Mouse (Mus musculus) hindbrain, embryonic 10.5 days (tissue): ENCODE measurements around the gene Igflr1. TPM values are rescaled to one million over a fixed set of nuclear protein-coding genes. Genes with fewer than 3 reads are reported as not detected.

ENCODE experiments used
- DNase-seq: peaks from one replicate; pipeline ENCODE4 v3.0.0-alpha.2; 2017; ENCODE audit warnings: low spot score
- H3K27ac ChIP-seq: fragments of 300-500 bp; sonication (generic); 2 replicates; pipeline ENCODE4 v1.5.1; 2016; ENCODE audit warnings: mild to moderate bottlenecking, moderate library complexity
- H3K27me3 ChIP-seq: fragments of 300-500 bp; sonication (generic); 2 replicates; pipeline ENCODE4 v1.6.1; 2016; ENCODE audit warnings: mild to moderate bottlenecking; ENCODE audit not compliant: poor library complexity, insufficient read depth, severe bottlenecking
- H3K36me3 ChIP-seq: fragments of 300-500 bp; sonication (generic); 2 replicates; pipeline ENCODE4 v1.6.1; 2016; ENCODE audit warnings: mild to moderate bottlenecking, moderate library complexity
- H3K4me1 ChIP-seq: fragments of 300-500 bp; sonication (generic); replicated peaks from 2 replicates; pipeline ENCODE4 v1.6.1; 2016; ENCODE audit warnings: mild to moderate bottlenecking
- H3K4me3 ChIP-seq: fragments of 300-500 bp; sonication (generic); 2 replicates; pipeline ENCODE4 v1.5.1; 2016; ENCODE audit warnings: mild to moderate bottlenecking, moderate library complexity
- H3K9me3 ChIP-seq: fragments of 300-500 bp; sonication (generic); 2 replicates; pipeline ENCODE4 v1.6.1; 2016; ENCODE audit warnings: mild to moderate bottlenecking, moderate library complexity
- WGBS: fragments of 180-500 bp; shearing (Covaris S2); methylation state at CpG from one replicate; pipeline ENCODE4 v1.1.7; 2016; 5-methylcytosine and 5-hydroxymethylcytosine counted together
- polyA plus RNA-seq: library from polyadenylated mRNA; unstranded; fragments of >200 nt; fragmentation: Nextera tagmentation; extraction: Ambion mirVana; gene quantifications from 2 replicates; pipeline ENCODE4 v1.2.1, GENCODE M21; 2016

The Igflr1 gene
- polyA plus RNA-seq, 1 experiment from 2014 or later, result 6.7 TPM

GRCm38 (mm10) chr7:30613529-30614112, 48.4 kb downstream of the Igflr1 start:
- no peaks in the 10 kb centered on the region for H3K27me3 ChIP-seq

GRCm38 (mm10) chr7:30614454-30614853, 49.2 kb downstream of the Igflr1 start:
- no peaks in the 10 kb centered on the region for H3K4me1 ChIP-seq
- H3K4me3 ChIP-seq, result no peak overlapping the region
- no peaks in the 10 kb centered on the region for H3K9me3 ChIP-seq
- no peaks in the 10 kb centered on the region for H3K27me3 ChIP-seq
- H3K36me3 ChIP-seq, result peaks cover 46% of the 10 kb centered on the region
- 81% methylated on average over 2 of the region's 2 CpGs for WGBS
- DNase-seq, result no peak
- H3K27ac ChIP-seq, result no peak overlapping the region

More at GRCm38 (mm10) chr7:30613529-30614112, 48.4 kb downstream of the Igflr1 start:
- peak; percentile 62 for DNase-seq
- no peak overlapping the region for H3K4me3 ChIP-seq
- no peak overlapping the region for H3K27ac ChIP-seq
- H3K36me3 ChIP-seq, result peaks cover 38% of the 10 kb centered on the region
- WGBS, result 28% methylated on average over 14 of the region's 14 CpGs
- 0 out of 2 replicates have a peak, but pooled peaks cover 1% of the 10 kb centered on the region for H3K4me1 ChIP-seq
- H3K9me3 ChIP-seq, result no peaks in the 10 kb centered on the region

GRCm38 (mm10) chr7:30615049-30615760, 50.0 kb downstream of the Igflr1 start:
- H3K4me1 ChIP-seq, result no peaks in the 10 kb centered on the region
- no peak overlapping the region for H3K4me3 ChIP-seq
- H3K36me3 ChIP-seq, result peaks cover 53% of the 10 kb centered on the region
- H3K27ac ChIP-seq, result no peak overlapping the region
- no peaks in the 10 kb centered on the region for H3K9me3 ChIP-seq
- no peaks in the 10 kb centered on the region for H3K27me3 ChIP-seq
- whole genome bisulfite sequencing, result 59% methylated on average over 5 of the region's 5 CpGs
- no peak for DNase-seq

Other genes starting within 250 kb of the Igflr1 start
- gene E130208F15Rik, start 243.7 kb upstream of the Igflr1 start, polyA plus RNA-seq, result 1.6 and 3.7 TPM in 2 replicates
- gene Sdhaf1, start 241.5 kb upstream of the Igflr1 start, polyA plus RNA-seq, result 19.6 and 23.1 TPM in 2 replicates
- 5.5 and 7.8 TPM in 2 replicates for gene Lrfn3, start 202.7 kb upstream of the Igflr1 start, polyA plus RNA-seq
- 16.9 and 27.9 TPM in 2 replicates for gene Tyrobp, start 151.7 kb upstream of the Igflr1 start, polyA plus RNA-seq
- gene Hcst, start 145.6 kb upstream of the Igflr1 start, polyA plus RNA-seq, result 0.55 and 0.57 TPM in 2 replicates
- gene Nfkbid, start 143.7 kb upstream of the Igflr1 start, polyA plus RNA-seq, result 1.5 and 1.7 TPM in 2 replicates
- gene Aplp1, start 119.9 kb upstream of the Igflr1 start, polyA plus RNA-seq, result 69.7 and 184 TPM in 2 replicates
- gene Kirrel2, start 107.7 kb upstream of the Igflr1 start, polyA plus RNA-seq, result 11.8 and 35.0 TPM in 2 replicates
- 1.7 and 4.2 TPM in 2 replicates for gene Nphs1, start 107.1 kb upstream of the Igflr1 start, polyA plus RNA-seq
- gene Prodh2, start 71.8 kb upstream of the Igflr1 start, polyA plus RNA-seq, result 0.40 TPM in 1 of 2 replicates, not detected in the other
- 40.1 and 79.4 TPM in 2 replicates for gene Arhgap33, start 30.4 kb upstream of the Igflr1 start, polyA plus RNA-seq
- 4.1 and 5.3 TPM in 2 replicates for gene Hspb6, start 13.2 kb upstream of the Igflr1 start, polyA plus RNA-seq
- 13.8 and 15.1 TPM in 2 replicates for gene Proser3, start 13.1 kb upstream of the Igflr1 start, polyA plus RNA-seq
- 47.6 and 50.2 TPM in 2 replicates for gene Lin37, start 5.6 kb upstream of the Igflr1 start, polyA plus RNA-seq
- gene U2af1l4, start 2.1 kb upstream of the Igflr1 start, polyA plus RNA-seq, result 96.0 and 106 TPM in 2 replicates
- gene Gm49396, start 2.1 kb upstream of the Igflr1 start, polyA plus RNA-seq, result 16.4 and 16.9 TPM in 2 replicates
- gene Psenen, start 1.8 kb upstream of the Igflr1 start, polyA plus RNA-seq, result 131 and 140 TPM in 2 replicates
- 9.6 and 11.0 TPM in 2 replicates for gene Kmt2b, start 23.3 kb downstream of the Igflr1 start, polyA plus RNA-seq
- gene Zbtb32, start 33.5 kb downstream of the Igflr1 start, polyA plus RNA-seq, result 0.20 and 0.21 TPM in 2 replicates
- 0.52 and 1.2 TPM in 2 replicates for gene Upk1a, start 47.4 kb downstream of the Igflr1 start, polyA plus RNA-seq
- 810 and 924 TPM in 2 replicates for gene Cox6b1, start 60.7 kb downstream of the Igflr1 start, polyA plus RNA-seq
- 0.14 TPM in 1 of 2 replicates, not detected in the other for gene Etv2, start 70.4 kb downstream of the Igflr1 start, polyA plus RNA-seq
- gene Rbm42, start 84.9 kb downstream of the Igflr1 start, polyA plus RNA-seq, result 145 and 175 TPM in 2 replicates
- gene Haus5, start 99.6 kb downstream of the Igflr1 start, polyA plus RNA-seq, result 63.9 and 76.3 TPM in 2 replicates
- gene Pmis2, start 106.2 kb downstream of the Igflr1 start, polyA plus RNA-seq, result not detected in 2 replicates
- not detected in 2 replicates for gene 2200002J24Rik, start 133.5 kb downstream of the Igflr1 start, polyA plus RNA-seq
- 0.91 and 1.6 TPM in 2 replicates for gene Atp4a, start 146.8 kb downstream of the Igflr1 start, polyA plus RNA-seq
- 163 and 170 TPM in 2 replicates for gene Tmem147, start 164.1 kb downstream of the Igflr1 start, polyA plus RNA-seq
- 0.26 and 0.69 TPM in 2 replicates for gene Gapdhs, start 178.3 kb downstream of the Igflr1 start, polyA plus RNA-seq
- gene Sbsn, start 186.0 kb downstream of the Igflr1 start, polyA plus RNA-seq, result 0.72 and 0.93 TPM in 2 replicates
- 0.59 TPM in 1 of 2 replicates, not detected in the other for gene Dmkn, start 198.3 kb downstream of the Igflr1 start, polyA plus RNA-seq
- not detected in 2 replicates for gene Krtdap, start 222.5 kb downstream of the Igflr1 start, polyA plus RNA-seq